Mouse (Mus musculus): Measurements from ENCODE around the gene Tex44. TPM values are rescaled to one million over a fixed set of nuclear protein-coding genes. Genes with fewer than 3 reads are reported as not detected.
A peak's percentile ranks its signal among the peaks of the same experiment; 100 is the strongest.

The Tex44 gene
- polyA plus RNA-seq, 1 experiment = not detected

- no peak for TF ChIP-seq GATA1 (IDR thresholded peaks at IDR 0.05; ENCODE audit: borderline replicate concordance, low read length)
- TF ChIP-seq FLI1 (IDR thresholded peaks at IDR 0.05; ENCODE audit: low read length) = no peak
- no peaks in the 10 kb centered on the region for H3K9me3 ChIP-seq
Measured at GRCm38 (mm10) chr1:86434439-86435201, 8.5 kb downstream of the Tex44 start.

GRCm38 (mm10) chr1:86435302-86435821 lies 9.2 kb downstream of the Tex44 start:
- Histone ChIP-seq H3K4me1 (peaks cover 91% of the 10 kb centered on the region), H3K4me3 (replicated peaks) (peak overlapping the region; percentile 92), H3K27me3 (replicated peaks) (no peaks in the 10 kb centered on the region), H3K36me3 (replicated peaks; ENCODE audit: low read length) (no peaks in the 10 kb centered on the region), H3K9me3 (no peaks in the 10 kb centered on the region)
- TF ChIP-seq GATA1 (IDR thresholded peaks at IDR 0.05; ENCODE audit: borderline replicate concordance, low read length) = no peak
- TF ChIP-seq FLI1 (IDR thresholded peaks at IDR 0.05; ENCODE audit: low read length) = no peak

More at GRCm38 (mm10) chr1:86434439-86435201, 8.5 kb downstream of the Tex44 start:
- H3K4me3 ChIP-seq (replicated peaks) = peak overlapping the region; percentile 92
- H3K4me1 ChIP-seq = peaks cover 90% of the 10 kb centered on the region
- H3K27me3 ChIP-seq (replicated peaks) = no peaks in the 10 kb centered on the region
- H3K36me3 ChIP-seq (replicated peaks; ENCODE audit: low read length) = no peaks in the 10 kb centered on the region

GRCm38 (mm10) chr1:86437219-86438013 lies 11.3 kb downstream of the Tex44 start:
- Histone ChIP-seq H3K9me3 (no peaks in the 10 kb centered on the region), H3K27me3 (replicated peaks) (no peaks in the 10 kb centered on the region), H3K4me3 (replicated peaks) (no peak overlapping the region), H3K36me3 (replicated peaks; ENCODE audit: low read length) (no peaks in the 10 kb centered on the region), H3K4me1 (peaks cover 80% of the 10 kb centered on the region)
- TF ChIP-seq FLI1 (IDR thresholded peaks at IDR 0.05; ENCODE audit: low read length) (no peak), GATA1 (IDR thresholded peaks at IDR 0.05; ENCODE audit: borderline replicate concordance, low read length) (no peak)

- Histone ChIP-seq H3K4me1 (peaks cover 79% of the 10 kb centered on the region), H3K4me3 (replicated peaks) (no peak overlapping the region), H3K36me3 (replicated peaks; ENCODE audit: low read length) (no peaks in the 10 kb centered on the region), H3K27me3 (replicated peaks) (no peaks in the 10 kb centered on the region), H3K9me3 (no peaks in the 10 kb centered on the region)
- no peak for TF ChIP-seq GATA1 (IDR thresholded peaks at IDR 0.05; ENCODE audit: borderline replicate concordance, low read length)
- TF ChIP-seq FLI1 (IDR thresholded peaks at IDR 0.05; ENCODE audit: low read length) = no peak
Measured at GRCm38 (mm10) chr1:86438014-86438319, 11.8 kb downstream of the Tex44 start.

GRCm38 (mm10) chr1:86438501-86438900 lies 12.4 kb downstream of the Tex44 start:
- Histone ChIP-seq H3K4me3 (replicated peaks) (no peak overlapping the region), H3K4me1 (peaks cover 79% of the 10 kb centered on the region), H3K27me3 (replicated peaks) (no peaks in the 10 kb centered on the region), H3K9me3 (no peaks in the 10 kb centered on the region), H3K36me3 (replicated peaks; ENCODE audit: low read length) (no peaks in the 10 kb centered on the region)
- TF ChIP-seq FLI1 (IDR thresholded peaks at IDR 0.05; ENCODE audit: low read length) (no peak), GATA1 (IDR thresholded peaks at IDR 0.05; ENCODE audit: borderline replicate concordance, low read length) (no peak)

- TF ChIP-seq GATA1 (IDR thresholded peaks at IDR 0.05; ENCODE audit: borderline replicate concordance, low read length) (no peak), FLI1 (IDR thresholded peaks at IDR 0.05; ENCODE audit: low read length) (no peak)
- Histone ChIP-seq H3K27me3 (replicated peaks) (no peaks in the 10 kb centered on the region), H3K4me3 (replicated peaks) (peak overlapping the region; percentile 83), H3K36me3 (replicated peaks; ENCODE audit: low read length) (no peaks in the 10 kb centered on the region), H3K4me1 (peaks cover 83% of the 10 kb centered on the region), H3K9me3 (no peaks in the 10 kb centered on the region)
Measured at GRCm38 (mm10) chr1:86439487-86440170, 13.5 kb downstream of the Tex44 start.

- no peaks in the 10 kb centered on the region for H3K9me3 ChIP-seq
- peaks cover 76% of the 10 kb centered on the region for H3K4me1 ChIP-seq
- H3K27me3 ChIP-seq (replicated peaks) = no peaks in the 10 kb centered on the region
- TF ChIP-seq FLI1 (IDR thresholded peaks at IDR 0.05; ENCODE audit: low read length) = no peak
- no peak for TF ChIP-seq GATA1 (IDR thresholded peaks at IDR 0.05; ENCODE audit: borderline replicate concordance, low read length)
- no peaks in the 10 kb centered on the region for H3K36me3 ChIP-seq (replicated peaks; ENCODE audit: low read length)
- peak overlapping the region; percentile 95 for H3K4me3 ChIP-seq (replicated peaks)
Measured at GRCm38 (mm10) chr1:86440171-86440886, 14.2 kb downstream of the Tex44 start.

- H3K4me1 ChIP-seq = peaks cover 73% of the 10 kb centered on the region
- H3K27me3 ChIP-seq (replicated peaks) = no peaks in the 10 kb centered on the region
- H3K36me3 ChIP-seq (replicated peaks; ENCODE audit: low read length) = no peaks in the 10 kb centered on the region
- no peaks in the 10 kb centered on the region for H3K9me3 ChIP-seq
- peak overlapping the region; percentile 95 for H3K4me3 ChIP-seq (replicated peaks)
- TF ChIP-seq FLI1 (IDR thresholded peaks at IDR 0.05; ENCODE audit: low read length) (no peak), GATA1 (IDR thresholded peaks at IDR 0.05; ENCODE audit: borderline replicate concordance, low read length) (no peak)
Measured at GRCm38 (mm10) chr1:86440887-86441723, 15.0 kb downstream of the Tex44 start.
